Mouse (Mus musculus) midbrain, postnatal 0 days (tissue): ENCODE measurements at regions not wholly inside any gene's neighbourhood (a gene's known extent, or its start where the extent isn't known, plus 50 kb on each side); places are given as distances from the start of the nearest gene placed in this dataset.

Experiments
- ATAC-seq: fragments of 200-750 bp; cut with Nextera tagmentation; 2 replicates; pipeline ENCODE4 v1.8.0; 2017; ENCODE audit warnings: moderate number of reproducible peaks, mild to moderate bottlenecking, moderate TSS enrichment, moderate library complexity; ENCODE audit not compliant: low FRiP score
- DNase-seq: peaks from one replicate; pipeline ENCODE4 v3.0.0-alpha.2; 2015; ENCODE audit warnings: low spot score
- H3K27ac ChIP-seq: fragments of 300-500 bp; sonication (generic); 2 replicates; pipeline ENCODE4 v1.5.1; 2014; ENCODE audit warnings: low read depth, mild to moderate bottlenecking, low read length, mixed read lengths
- H3K27me3 ChIP-seq: fragments of 300-500 bp; sonication (generic); 2 replicates; pipeline ENCODE4 v1.6.1; 2014; ENCODE audit warnings: low read length, control low read depth, mixed read lengths; ENCODE audit not compliant: insufficient read depth
- H3K36me3 ChIP-seq: fragments of 300-500 bp; sonication (generic); 2 replicates; pipeline ENCODE4 v1.6.1; 2014; ENCODE audit warnings: low read length, control low read depth, mixed read lengths; ENCODE audit not compliant: insufficient read depth
- H3K4me1 ChIP-seq: fragments of 300-500 bp; sonication (generic); 2 replicates; pipeline ENCODE4 v1.6.1; 2014; ENCODE audit warnings: mild to moderate bottlenecking, control low read depth, antibody characterized with exemption, low read length, mixed read lengths; ENCODE audit not compliant: insufficient read depth
- H3K4me2 ChIP-seq: fragments of 300-500 bp; sonication (generic); 2 replicates; pipeline ENCODE4 v1.6.1; 2014; ENCODE audit warnings: low read depth, mild to moderate bottlenecking, low read length, mixed read lengths; ENCODE audit not compliant: poor library complexity, severe bottlenecking
- H3K4me3 ChIP-seq: fragments of 300-500 bp; sonication (generic); 2 replicates; pipeline ENCODE4 v1.5.1; 2014; ENCODE audit warnings: low read depth, mild to moderate bottlenecking, low read length, moderate library complexity
- H3K9ac ChIP-seq: fragments of 300-500 bp; sonication (generic); replicated peaks from 2 replicates; pipeline ENCODE4 v1.6.1; 2014; ENCODE audit warnings: mild to moderate bottlenecking, low read length, moderate library complexity, mixed read lengths; ENCODE audit not compliant: poor library complexity, severe bottlenecking
- H3K9me3 ChIP-seq: fragments of 300-500 bp; sonication (generic); 2 replicates; pipeline ENCODE4 v1.6.1; 2016; ENCODE audit warnings: low read length, control low read depth
- CTCF ChIP-seq: IDR thresholded peaks from 2 replicates; pipeline ENCODE4 v1.5.1; 2016; ENCODE audit warnings: antibody characterized with exemption, mild to moderate bottlenecking
- WGBS: fragments of 180-500 bp; shearing (Covaris S2); extraction: QIAGEN DNeasy Blood & Tissue Kit; methylation state at CpG from one replicate; pipeline ENCODE4 v1.1.7; 2014; 5-methylcytosine and 5-hydroxymethylcytosine counted together

- no peak overlapping the region for H3K27ac ChIP-seq
- no peak overlapping the region for H3K9ac ChIP-seq
- WGBS: 79% methylated on average over 4 of the region's 4 CpGs
- no peak for TF ChIP-seq CTCF
- ATAC-seq (no peak), DNase-seq (no peak)
- peaks cover 3% of the 10 kb centered on the region; the same call in 1 of the 2 replicates for H3K4me1 ChIP-seq
- H3K4me2 ChIP-seq: no peak overlapping the region
- no peaks in the 10 kb centered on the region for H3K27me3 ChIP-seq
- no peaks in the 10 kb centered on the region for H3K9me3 ChIP-seq
- H3K36me3 ChIP-seq: no peaks in the 10 kb centered on the region
- no peak overlapping the region for H3K4me3 ChIP-seq
Measured at GRCm38 (mm10) chr19:36681056-36681455, 55.4 kb downstream of the Ppp1r3c start.

- no peak for DNase-seq
- WGBS: 92% methylated on average over 2 of the region's 2 CpGs
- no peak overlapping the region for H3K9ac ChIP-seq
Measured at GRCm38 (mm10) chr19:36680322-36680721, 56.1 kb downstream of the Ppp1r3c start.

GRCm38 (mm10) chr19:36679028-36679820 lies 57.2 kb downstream of the Ppp1r3c start:
- H3K4me1 ChIP-seq: peaks cover 3% of the 10 kb centered on the region; the same call in 1 of the 2 replicates
- no peak overlapping the region for H3K9ac ChIP-seq
- no peaks in the 10 kb centered on the region for H3K36me3 ChIP-seq
- TF ChIP-seq CTCF: no peak
- peak; percentile 52; the same call in 1 of the 2 replicates for ATAC-seq
- H3K27ac ChIP-seq: peak overlapping the region; percentile 62
- H3K9me3 ChIP-seq: no peaks in the 10 kb centered on the region
- H3K27me3 ChIP-seq: no peaks in the 10 kb centered on the region
- WGBS: 16% methylated on average over 4 of the region's 4 CpGs
- DNase-seq: peak; percentile 69
- H3K4me2 ChIP-seq: no peak overlapping the region
- H3K4me3 ChIP-seq: no peak overlapping the region

More at GRCm38 (mm10) chr19:36680322-36680721, 56.1 kb downstream of the Ppp1r3c start:
- ATAC-seq: no peak
- TF ChIP-seq CTCF: no peak
- no peak overlapping the region for H3K4me2 ChIP-seq
- peaks cover 3% of the 10 kb centered on the region; the same call in 1 of the 2 replicates for H3K4me1 ChIP-seq
- H3K27ac ChIP-seq: no peak overlapping the region
- no peaks in the 10 kb centered on the region for H3K9me3 ChIP-seq
- no peak overlapping the region for H3K4me3 ChIP-seq
- H3K36me3 ChIP-seq: no peaks in the 10 kb centered on the region
- no peaks in the 10 kb centered on the region for H3K27me3 ChIP-seq

GRCm38 (mm10) chr19:36678382-36679027 lies 57.9 kb downstream of the Ppp1r3c start:
- WGBS: 61% methylated on average over 7 of the region's 7 CpGs
- TF ChIP-seq CTCF: no peak
- DNase-seq (no peak), ATAC-seq (0 out of 2 replicates have a peak, but pooled peaks have one; percentile 15)
- Histone ChIP-seq H3K4me2 (no peak overlapping the region), H3K4me3 (no peak overlapping the region), H3K9me3 (no peaks in the 10 kb centered on the region), H3K36me3 (no peaks in the 10 kb centered on the region), H3K27ac (peak overlapping the region; percentile 69; the same call in 1 of the 2 replicates), H3K27me3 (no peaks in the 10 kb centered on the region), H3K4me1 (peaks cover 3% of the 10 kb centered on the region; the same call in 1 of the 2 replicates), H3K9ac (no peak overlapping the region)

- Histone ChIP-seq H3K9ac (no peak overlapping the region), H3K27ac (peak overlapping the region; percentile 69), H3K4me2 (no peak overlapping the region), H3K4me1 (peaks cover 3% of the 10 kb centered on the region; the same call in 1 of the 2 replicates), H3K9me3 (no peaks in the 10 kb centered on the region), H3K4me3 (no peak overlapping the region), H3K27me3 (no peaks in the 10 kb centered on the region), H3K36me3 (no peaks in the 10 kb centered on the region)
- 74% methylated on average over 18 of the region's 18 CpGs for WGBS
- peak; percentile 75 for DNase-seq
- peak; percentile 42; the same call in 1 of the 2 replicates for ATAC-seq
- no peak for TF ChIP-seq CTCF
Measured at GRCm38 (mm10) chr19:36677101-36678081, 59.1 kb downstream of the Ppp1r3c start.
